Mouse (Mus musculus) megakaryocyte, embryonic 14.5 days (primary cell): ENCODE data around the gene Nacc1. TPM values are rescaled to one million over a fixed set of nuclear protein-coding genes. Genes with fewer than 3 reads are reported as not detected.
"Not testable (repeated sequence)": the region's sequence is repeated elsewhere in the genome, so short reads cannot be mapped to it uniquely, and the experiment has no call there.

Experiments used
- H3K27me3 ChIP-seq: replicated peaks from 2 replicates; pipeline ENCODE3; 2012; ENCODE audit warnings: inconsistent platforms
- H3K36me3 ChIP-seq: replicated peaks from 2 replicates; pipeline ENCODE3; 2012; ENCODE audit warnings: low read length, inconsistent platforms, mixed read lengths
- H3K4me1 ChIP-seq: 2 replicates; pipeline ENCODE4 v1.6.1; 2012; ENCODE audit warnings: inconsistent platforms
- H3K4me3 ChIP-seq: replicated peaks from 2 replicates; pipeline ENCODE3; 2012; ENCODE audit warnings: moderate library complexity, mild to moderate bottlenecking, inconsistent platforms
- H3K9me3 ChIP-seq: 2 replicates; pipeline ENCODE4 v1.6.1; 2012; ENCODE audit warnings: inconsistent platforms
- FLI1 ChIP-seq: IDR thresholded peaks from 2 replicates; pipeline ENCODE4 v1.6.1; 2012; ENCODE audit warnings: low read length, inconsistent platforms, mixed read lengths
- GATA1 ChIP-seq: IDR thresholded peaks from 3 replicates; pipeline ENCODE4 v1.6.1; 2012; ENCODE audit warnings: mixed read lengths, low read length, inconsistent platforms, borderline replicate concordance
- polyA plus RNA-seq: library from polyadenylated mRNA; stranded (reverse); fragments of >175 nt; gene quantifications from 2 replicates; pipeline ENCODE4 v1.2.3, GENCODE M21; 2012; ENCODE audit warnings: low replicate concordance; ENCODE audit not compliant: insufficient read depth

The Nacc1 gene
- polyA plus RNA-seq, 1 experiment: 144 TPM

DNA sequence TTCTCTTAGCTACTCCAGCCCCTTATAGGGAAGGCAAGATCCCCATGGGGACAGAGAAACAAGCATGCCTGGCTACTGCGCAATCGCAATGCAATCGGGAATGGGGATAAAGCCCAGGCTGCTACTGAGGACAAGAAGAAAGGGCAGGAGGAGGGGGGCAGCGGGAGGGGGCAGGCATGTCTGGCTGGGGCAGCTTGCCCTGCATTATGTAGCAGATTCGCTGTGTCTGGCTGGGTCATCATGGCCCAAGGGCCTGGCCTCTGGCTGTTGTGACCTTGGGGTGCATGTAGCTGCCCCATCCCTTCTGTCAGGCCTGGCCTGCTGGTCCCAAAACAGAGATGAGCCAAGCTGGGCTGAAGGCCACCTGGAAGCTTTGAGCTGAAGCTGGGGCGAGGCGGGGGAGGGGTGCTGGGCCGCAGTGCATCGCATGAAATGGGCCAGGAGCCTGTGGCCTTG is 52.8 kb downstream of the Nacc1 start:
- Histone ChIP-seq H3K36me3 (no peaks in the 10 kb centered on the region), H3K4me3 (no peak overlapping the region), H3K9me3 (peaks cover 6% of the 10 kb centered on the region), H3K4me1 (peaks cover 5% of the 10 kb centered on the region), H3K27me3 (peaks cover 53% of the 10 kb centered on the region)
- no peak for TF ChIP-seq GATA1
- no peak for TF ChIP-seq FLI1

DNA sequence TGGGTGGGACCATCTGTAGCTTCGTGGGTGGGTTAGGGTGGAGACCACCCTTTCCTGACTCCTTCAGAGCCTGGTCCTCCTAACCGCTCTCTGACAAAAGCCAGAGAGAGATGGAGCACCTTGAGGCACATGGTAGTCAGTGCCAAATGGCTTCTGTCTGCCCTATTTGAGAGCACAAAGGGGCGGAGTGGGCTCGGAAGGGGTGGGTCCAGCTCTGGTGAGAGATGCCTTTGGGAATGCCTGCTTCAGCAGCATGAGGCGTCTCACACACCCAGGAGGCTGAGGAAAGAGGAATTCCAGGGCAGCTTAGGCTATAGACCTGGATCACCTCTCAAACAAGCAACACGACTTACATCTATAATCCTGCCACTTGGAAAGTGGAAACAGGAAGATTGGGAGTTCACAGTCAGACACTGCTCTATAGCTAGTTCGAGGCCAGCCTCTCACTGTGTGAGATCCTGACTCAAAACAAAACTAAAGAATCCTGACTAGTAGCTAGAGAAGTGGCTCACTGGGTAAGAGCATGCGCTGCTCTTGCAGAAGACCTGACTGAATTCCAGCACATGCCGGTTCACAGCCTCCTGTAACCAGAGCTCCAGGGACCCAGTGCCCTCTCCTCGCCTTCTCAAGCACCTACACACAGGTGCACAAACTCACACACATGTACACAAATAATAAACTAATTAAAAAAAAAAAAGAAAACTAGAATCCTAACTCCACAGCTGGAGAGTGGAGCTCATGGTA is 53.6 kb downstream of the Nacc1 start:
- peaks cover 5% of the 10 kb centered on the region for H3K4me1 ChIP-seq
- H3K9me3 ChIP-seq: peaks cover 6% of the 10 kb centered on the region
- TF ChIP-seq FLI1: no peak
- no peak for TF ChIP-seq GATA1
- no peaks in the 10 kb centered on the region for H3K36me3 ChIP-seq
- peaks cover 55% of the 10 kb centered on the region for H3K27me3 ChIP-seq
- H3K4me3 ChIP-seq: no peak overlapping the region

DNA sequence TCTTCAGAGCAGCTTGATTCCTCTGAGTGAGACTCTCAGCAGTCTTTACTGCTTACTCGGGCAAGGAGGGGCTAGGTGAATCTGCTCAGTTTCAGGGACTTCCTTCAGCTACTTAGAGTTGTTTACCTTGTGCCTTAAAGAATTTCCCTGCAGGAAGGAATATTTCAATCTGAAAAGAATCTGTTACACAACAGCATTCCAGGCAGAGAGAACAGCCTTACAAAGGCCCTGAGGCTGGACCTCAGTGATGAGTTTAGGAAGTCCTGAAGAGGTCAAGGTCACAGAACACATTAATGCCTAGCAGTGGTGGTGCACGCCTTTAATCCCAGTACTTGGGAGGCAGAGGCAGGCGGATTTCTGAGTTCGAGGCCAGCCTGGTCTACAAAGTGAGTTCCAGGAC is 55.8 kb downstream of the Nacc1 start:
- Histone ChIP-seq H3K27me3 (peaks cover 42% of the 10 kb centered on the region), H3K4me3 (no peak overlapping the region), H3K36me3 (no peaks in the 10 kb centered on the region), H3K9me3 (peaks cover 6% of the 10 kb centered on the region), H3K4me1 (no peaks in the 10 kb centered on the region; the same call in 1 of the 2 replicates)
- TF ChIP-seq FLI1 (no peak), GATA1 (no peak)

DNA sequence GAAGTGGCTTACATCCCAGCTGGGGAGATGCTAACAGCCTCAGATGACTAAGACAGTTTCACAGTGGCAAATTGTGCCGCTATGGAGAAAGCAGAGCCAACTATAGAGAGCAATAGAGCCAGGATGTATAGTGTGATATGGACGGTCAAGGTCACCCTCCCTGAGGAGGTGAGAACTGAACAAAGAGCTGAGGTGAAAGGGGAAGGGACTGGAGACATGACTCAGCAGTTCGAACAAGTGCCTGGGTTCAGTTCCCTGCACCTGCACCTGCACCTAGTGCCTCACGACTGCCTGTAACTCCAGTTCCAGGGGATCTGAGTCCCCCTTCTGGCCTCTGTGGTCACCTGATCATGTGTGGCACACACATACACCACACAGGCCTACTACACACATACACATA is 57.5 kb downstream of the Nacc1 start:
- Histone ChIP-seq H3K27me3 (peaks cover 42% of the 10 kb centered on the region), H3K36me3 (no peaks in the 10 kb centered on the region), H3K4me1 (no peaks in the 10 kb centered on the region; the same call in 1 of the 2 replicates), H3K9me3 (peaks cover 6% of the 10 kb centered on the region), H3K4me3 (no peak overlapping the region)
- TF ChIP-seq GATA1: no peak
- no peak for TF ChIP-seq FLI1

DNA sequence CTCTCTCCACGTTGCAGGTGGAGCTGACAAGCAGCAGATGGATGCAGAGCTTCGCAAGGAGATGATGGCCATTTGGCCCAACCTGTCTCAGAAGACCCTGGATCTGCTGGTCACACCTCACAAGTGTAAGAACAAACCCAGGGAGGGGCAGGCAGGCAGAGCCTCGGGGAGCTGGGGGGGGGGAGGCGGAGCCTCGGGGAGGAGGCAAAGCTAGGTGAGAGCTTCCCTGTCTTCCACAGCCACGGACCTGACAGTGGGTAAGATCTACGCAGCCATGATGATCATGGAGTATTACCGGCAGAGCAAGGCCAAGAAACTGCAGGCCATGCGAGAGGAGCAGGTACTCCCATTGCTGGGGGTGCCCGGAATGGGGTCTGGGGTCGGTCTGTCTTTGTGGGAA is 58.1 kb downstream of the Nacc1 start:
- H3K4me1 ChIP-seq: no peaks in the 10 kb centered on the region; the same call in 1 of the 2 replicates
- H3K27me3 ChIP-seq: peaks cover 38% of the 10 kb centered on the region
- peaks cover 6% of the 10 kb centered on the region for H3K9me3 ChIP-seq
- no peak overlapping the region for H3K4me3 ChIP-seq
- H3K36me3 ChIP-seq: no peaks in the 10 kb centered on the region
- no peak for TF ChIP-seq FLI1
- no peak for TF ChIP-seq GATA1

DNA sequence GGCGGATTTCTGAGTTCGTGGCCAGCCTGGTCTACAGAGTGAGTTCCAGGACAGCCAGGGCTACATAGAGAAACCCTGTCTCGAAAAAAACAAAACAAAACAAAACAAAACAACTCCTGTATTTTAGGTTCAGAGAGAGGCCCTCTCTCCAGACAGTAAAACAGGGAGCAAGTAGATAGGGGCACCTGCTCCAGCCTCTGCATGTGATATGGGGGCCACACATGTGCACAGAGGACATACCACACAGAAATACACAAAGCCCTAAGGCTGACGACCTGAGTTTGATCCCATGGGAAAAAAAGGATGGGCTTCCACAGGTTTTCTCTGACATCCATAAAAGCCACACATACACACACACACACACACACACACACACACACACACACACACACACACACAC is 64.2 kb downstream of the Nacc1 start:
- not testable (repeated sequence) for H3K9me3 ChIP-seq, H3K36me3 ChIP-seq, H3K4me3 ChIP-seq

DNA sequence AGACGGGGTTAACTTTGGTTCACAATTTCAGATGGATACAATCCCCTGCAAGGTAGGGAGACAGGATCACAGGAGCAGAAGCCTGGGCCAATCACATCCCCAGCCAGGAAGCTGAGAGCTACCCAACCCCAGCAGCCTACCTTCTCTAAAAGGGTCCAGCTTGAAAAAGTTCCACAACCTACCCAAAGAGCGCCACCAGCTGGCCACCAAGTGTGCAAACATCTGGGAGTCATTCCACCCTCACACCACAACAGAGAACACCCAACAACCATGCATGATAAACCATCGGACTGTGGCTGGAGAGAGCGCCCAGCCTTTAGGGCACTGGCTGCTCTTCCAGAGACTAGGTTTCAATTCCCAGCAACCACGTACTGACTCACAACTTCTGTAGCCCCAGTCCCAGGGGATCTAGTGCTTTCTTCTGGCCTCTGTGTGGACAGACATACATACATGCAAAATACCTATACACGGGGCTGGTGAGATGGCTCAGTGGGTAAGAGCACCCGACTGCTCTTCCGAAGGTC is 66.5 kb downstream of the Nacc1 start:
- H3K4me1 ChIP-seq: no peaks in the 10 kb centered on the region
- H3K36me3 ChIP-seq: no peaks in the 10 kb centered on the region
- peaks cover 53% of the 10 kb centered on the region for H3K27me3 ChIP-seq
- H3K9me3 ChIP-seq: no peaks in the 10 kb centered on the region
- H3K4me3 ChIP-seq: no peak overlapping the region
- TF ChIP-seq FLI1 (no peak), GATA1 (no peak)

More for the DNA sequence above, 64.2 kb downstream of the Nacc1 start:
- not testable (repeated sequence) for H3K4me1 ChIP-seq
- peaks cover 43% of the 10 kb centered on the region for H3K27me3 ChIP-seq

Other genes with a start within 250 kb of the Nacc1 start
- gene Ier2, start 25.0 kb downstream of the Nacc1 start, polyA plus RNA-seq: 106 and 333 TPM in 2 replicates
- 107 and 120 TPM in 2 replicates for gene Trmt1, start 1.6 kb downstream of the Nacc1 start, polyA plus RNA-seq
- gene Lyl1, start 13.6 kb upstream of the Nacc1 start, polyA plus RNA-seq: 347 and 510 TPM in 2 replicates
- 2.7 and 19.7 TPM in 2 replicates for gene G430095P16Rik, start 35.1 kb upstream of the Nacc1 start, polyA plus RNA-seq
- gene Nfix, start 112.5 kb upstream of the Nacc1 start, polyA plus RNA-seq: 18.4 and 27.4 TPM in 2 replicates
- 3.1 TPM in 1 of 2 replicates, not detected in the other for gene Dand5, start 135.0 kb upstream of the Nacc1 start, polyA plus RNA-seq
- gene Gadd45gip1, start 143.7 kb upstream of the Nacc1 start, polyA plus RNA-seq: 37.4 and 49.3 TPM in 2 replicates
- gene Rad23a, start 152.8 kb upstream of the Nacc1 start, polyA plus RNA-seq: 338 and 623 TPM in 2 replicates
- gene Calr, start 159.1 kb upstream of the Nacc1 start, polyA plus RNA-seq: 235 and 510 TPM in 2 replicates
- gene Farsa, start 169.1 kb upstream of the Nacc1 start, polyA plus RNA-seq: 30.7 and 64.8 TPM in 2 replicates
- gene Syce2, start 184.2 kb upstream of the Nacc1 start, polyA plus RNA-seq: 24.3 and 63.0 TPM in 2 replicates
- gene Gcdh, start 206.1 kb upstream of the Nacc1 start, polyA plus RNA-seq: 13.9 and 24.1 TPM in 2 replicates
- 7.9 and 11.9 TPM in 2 replicates for gene Klf1, start 214.1 kb upstream of the Nacc1 start, polyA plus RNA-seq
- gene Dnase2a, start 220.7 kb upstream of the Nacc1 start, polyA plus RNA-seq: 3.5 and 13.5 TPM in 2 replicates
- 0.20 TPM in 1 of 2 replicates, not detected in the other for gene Mast1, start 249.5 kb upstream of the Nacc1 start, polyA plus RNA-seq